Mouse (Mus musculus): ENCODE measurements around the gene Srpx2. TPM values are rescaled to one million over a fixed set of nuclear protein-coding genes. Genes with fewer than 3 reads are reported as not detected.

Gene Srpx2
- polyA plus RNA-seq, 1 experiment from 2014 or later = 7.6 TPM

GRCm38 (mm10) chrX:133954661-133955060 lies 46.4 kb downstream of the Srpx2 start:
- WGBS = 81% methylated on average over 7 of the region's 7 CpGs
- H3K9me3 ChIP-seq (ENCODE audit: control insufficient read depth, low read length) = no peaks in the 10 kb centered on the region
- H3K4me1 ChIP-seq (ENCODE audit: control insufficient read depth in 2 of 2, insufficient read depth in 2 of 2, low read length in 2 of 2) = no peaks in the 10 kb centered on the region
- H3K4me2 ChIP-seq (ENCODE audit: low read length) = no peak overlapping the region
- no peak overlapping the region for H3K27ac ChIP-seq (replicated peaks in 1 of 2; ENCODE audit: control insufficient read depth in 1 of 2, insufficient read depth in 1 of 2, low read depth in 2 of 2, low read length in 2 of 2)
- ATAC-seq (ENCODE audit: insufficient number of reproducible peaks, insufficient read depth, low FRiP score, low read depth) = no peak
- no peak overlapping the region for H3K9ac ChIP-seq (ENCODE audit: low read length)
- H3K4me3 ChIP-seq (ENCODE audit: control insufficient read depth in 1 of 2, insufficient read depth in 1 of 2, low read depth in 1 of 2, low read length in 2 of 2) = no peak overlapping the region
- no peaks in the 10 kb centered on the region for H3K36me3 ChIP-seq (ENCODE audit: control insufficient read depth, insufficient read depth, low read length)
- H3K27me3 ChIP-seq (ENCODE audit: control insufficient read depth, insufficient read depth, low read length) = no peaks in the 10 kb centered on the region

- 51% methylated on average over 2 of the region's 2 CpGs for WGBS
- Histone ChIP-seq H3K9me3 (ENCODE audit: control insufficient read depth, low read length) (no peaks in the 10 kb centered on the region), H3K36me3 (ENCODE audit: control insufficient read depth, insufficient read depth, low read length) (no peaks in the 10 kb centered on the region), H3K4me3 (ENCODE audit: control insufficient read depth in 1 of 2, insufficient read depth in 1 of 2, low read depth in 1 of 2, low read length in 2 of 2) (no peak overlapping the region), H3K27me3 (ENCODE audit: control insufficient read depth, insufficient read depth, low read length) (no peaks in the 10 kb centered on the region), H3K4me2 (ENCODE audit: low read length) (no peak overlapping the region), H3K4me1 (ENCODE audit: control insufficient read depth in 2 of 2, insufficient read depth in 2 of 2, low read length in 2 of 2) (no peaks in the 10 kb centered on the region), H3K9ac (ENCODE audit: low read length) (no peak overlapping the region), H3K27ac (replicated peaks in 1 of 2; ENCODE audit: control insufficient read depth in 1 of 2, insufficient read depth in 1 of 2, low read depth in 2 of 2, low read length in 2 of 2) (no peak overlapping the region)
- ATAC-seq (ENCODE audit: insufficient number of reproducible peaks, insufficient read depth, low FRiP score, low read depth) = no peak
These were observed 52.4 kb downstream of the Srpx2 start for GRCm38 (mm10) chrX:133960617-133961016.

- Histone ChIP-seq H3K4me3 (ENCODE audit: control insufficient read depth in 1 of 2, insufficient read depth in 1 of 2, low read depth in 1 of 2, low read length in 2 of 2) (no peak overlapping the region), H3K27me3 (ENCODE audit: control insufficient read depth, insufficient read depth, low read length) (no peaks in the 10 kb centered on the region), H3K36me3 (ENCODE audit: control insufficient read depth, insufficient read depth, low read length) (no peaks in the 10 kb centered on the region), H3K4me2 (ENCODE audit: low read length) (no peak overlapping the region), H3K9ac (ENCODE audit: low read length) (no peak overlapping the region), H3K4me1 (ENCODE audit: control insufficient read depth in 2 of 2, insufficient read depth in 2 of 2, low read length in 2 of 2) (no peaks in the 10 kb centered on the region), H3K27ac (replicated peaks in 1 of 2; ENCODE audit: control insufficient read depth in 1 of 2, insufficient read depth in 1 of 2, low read depth in 2 of 2, low read length in 2 of 2) (no peak overlapping the region), H3K9me3 (ENCODE audit: control insufficient read depth, low read length) (no peaks in the 10 kb centered on the region)
- no peak for ATAC-seq (ENCODE audit: insufficient number of reproducible peaks, insufficient read depth, low FRiP score, low read depth)
- 59% methylated on average over 2 of the region's 2 CpGs for WGBS
These were observed 56.4 kb downstream of the Srpx2 start for GRCm38 (mm10) chrX:133964615-133965014.

- Histone ChIP-seq H3K4me2 (ENCODE audit: low read length) (peak within 1 kb of the TSS; percentile 79), H3K27me3 (ENCODE audit: control insufficient read depth, insufficient read depth, low read length) (no peaks in the 10 kb centered on the region), H3K27ac (replicated peaks in 1 of 2; ENCODE audit: control insufficient read depth in 1 of 2, insufficient read depth in 1 of 2, low read depth in 2 of 2, low read length in 2 of 2) (no peak within 1 kb of the TSS), H3K9ac (ENCODE audit: low read length) (peak within 1 kb of the TSS; percentile 66), H3K9me3 (ENCODE audit: control insufficient read depth, low read length) (no peaks in the 10 kb centered on the region), H3K4me3 (ENCODE audit: control insufficient read depth in 1 of 2, insufficient read depth in 1 of 2, low read depth in 1 of 2, low read length in 2 of 2) (peak within 1 kb of the TSS; percentile 55 to 60), H3K4me1 (ENCODE audit: control insufficient read depth in 2 of 2, insufficient read depth in 2 of 2, low read length in 2 of 2) (no peaks in the 10 kb centered on the region), H3K36me3 (ENCODE audit: control insufficient read depth, insufficient read depth, low read length) (no peaks in the 10 kb centered on the region)
- no peak for ATAC-seq (ENCODE audit: insufficient number of reproducible peaks, insufficient read depth, low FRiP score, low read depth)
- 15% methylated on average over 27 of the region's 29 CpGs for WGBS
These were observed 73.2 kb downstream of the Srpx2 start, which contains the start of gene Sytl4 for GRCm38 (mm10) chrX:133981231-133982002. Sytl4 (minus strand) TSS chrX:133981812.

Other genes with a start within 250 kb of the Srpx2 start
- gene Pcdh19, start 219.4 kb upstream of the Srpx2 start, polyA plus RNA-seq (2014; fragmentation: Nextera tagmentation; extraction: Ambion mirVana) = 0.58 and 0.61 TPM in 2 replicates
- 0.19 TPM in 1 of 2 replicates, not detected in the other for gene Tnmd, start 57.4 kb upstream of the Srpx2 start, polyA plus RNA-seq (2014; fragmentation: Nextera tagmentation; extraction: Ambion mirVana)
- gene Tspan6, start 10.0 kb upstream of the Srpx2 start, polyA plus RNA-seq (2014; fragmentation: Nextera tagmentation; extraction: Ambion mirVana) = 123 TPM in 2 replicates
- 2.0 and 4.0 TPM in 2 replicates for gene Sytl4, start 73.4 kb downstream of the Srpx2 start, polyA plus RNA-seq (2014; fragmentation: Nextera tagmentation; extraction: Ambion mirVana)
- 27.4 and 29.4 TPM in 2 replicates for gene Cstf2, start 150.8 kb downstream of the Srpx2 start, polyA plus RNA-seq (2014; fragmentation: Nextera tagmentation; extraction: Ambion mirVana)

Measured in heart, embryonic 14.5 days (tissue).